Mouse (Mus musculus) intestine, embryonic 16.5 days (tissue): ENCODE data around the gene Rps21. TPM values are rescaled to one million over a fixed set of nuclear protein-coding genes. Genes with fewer than 3 reads are reported as not detected.
A peak's percentile ranks its signal among the peaks of the same experiment; 100 is the strongest.

Experiments
- ATAC-seq: fragments of 200-750 bp; cut with Nextera tagmentation; 2 replicates; pipeline ENCODE4 v1.8.0; 2017; ENCODE audit warnings: moderate TSS enrichment, moderate library complexity
- H3K27ac ChIP-seq: fragments of 300-500 bp; sonication (generic); 2 replicates; pipeline ENCODE4 v1.5.1; 2014; ENCODE audit warnings: mild to moderate bottlenecking, low read length
- H3K27me3 ChIP-seq: fragments of 300-500 bp; sonication (generic); replicated peaks from 2 replicates; pipeline ENCODE4 v1.6.1; 2014; ENCODE audit warnings: low read length, control low read depth, mixed read lengths; ENCODE audit not compliant: control insufficient read depth, insufficient read depth
- H3K36me3 ChIP-seq: fragments of 300-500 bp; sonication (generic); 2 replicates; pipeline ENCODE4 v1.6.1; 2014; ENCODE audit warnings: low read length, control low read depth; ENCODE audit not compliant: control insufficient read depth, insufficient read depth
- H3K4me1 ChIP-seq: fragments of 300-500 bp; sonication (generic); 2 replicates; pipeline ENCODE4 v1.6.1; 2014; ENCODE audit warnings: low read length, control low read depth, mixed read lengths; ENCODE audit not compliant: control insufficient read depth, insufficient read depth
- H3K4me2 ChIP-seq: fragments of 300-500 bp; sonication (generic); 2 replicates; pipeline ENCODE4 v1.6.1; 2014; ENCODE audit warnings: low read depth, low read length, control low read depth
- H3K4me3 ChIP-seq: fragments of 300-500 bp; sonication (generic); 2 replicates; pipeline ENCODE4 v1.5.1; 2014; ENCODE audit warnings: mild to moderate bottlenecking, low read length
- H3K9ac ChIP-seq: fragments of 300-500 bp; sonication (generic); 2 replicates; pipeline ENCODE4 v1.6.1; 2014; ENCODE audit warnings: low read depth, low read length
- H3K9me3 ChIP-seq: fragments of 300-500 bp; sonication (generic); 2 replicates; pipeline ENCODE4 v1.6.1; 2016; ENCODE audit warnings: low read length, control low read depth; ENCODE audit not compliant: control insufficient read depth
- WGBS: fragments of 180-500 bp; shearing (Covaris S2); extraction: QIAGEN DNeasy Blood & Tissue Kit; methylation state at CpG from one replicate; pipeline ENCODE4 v1.1.7; 2014; 5-methylcytosine and 5-hydroxymethylcytosine counted together
- polyA plus RNA-seq: library from polyadenylated mRNA; unstranded; fragments of >200 nt; fragmentation: Nextera tagmentation; extraction: Ambion mirVana; gene quantifications from 2 replicates; pipeline ENCODE4 v1.2.1, GENCODE M21; 2015

Gene Rps21
- polyA plus RNA-seq, 1 experiment from 2014 or later = 487 TPM

DNA sequence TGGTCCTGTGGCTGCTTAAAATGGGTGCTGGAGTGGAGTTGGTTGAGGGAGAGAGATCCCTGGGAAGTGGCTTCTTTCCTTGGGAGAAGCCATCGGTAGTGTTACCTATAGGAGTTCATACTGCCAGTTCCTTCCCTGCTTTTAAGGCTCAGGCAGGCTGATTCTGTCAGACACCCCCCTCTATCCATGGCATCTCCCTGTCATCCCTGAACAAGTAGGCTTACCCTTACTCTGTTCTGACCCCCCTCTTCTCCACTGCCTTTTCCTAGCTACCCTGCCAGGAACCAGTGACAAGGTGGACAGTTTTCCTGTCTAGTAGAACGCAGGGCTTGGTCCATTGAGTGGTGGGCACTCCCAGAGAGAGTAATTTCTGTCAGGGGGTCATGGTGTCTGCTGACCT is 17.3 kb downstream of the Rps21 start:
- WGBS = 90% methylated on average over 2 of the region's 2 CpGs
- no peak overlapping the region for H3K9ac ChIP-seq
- H3K4me3 ChIP-seq = no peak overlapping the region
- H3K4me2 ChIP-seq = no peak overlapping the region
- H3K9me3 ChIP-seq = no peaks in the 10 kb centered on the region
- no peaks in the 10 kb centered on the region for H3K36me3 ChIP-seq
- ATAC-seq = no peak
- H3K4me1 ChIP-seq = peaks cover 32% of the 10 kb centered on the region
- H3K27ac ChIP-seq = no peak overlapping the region
- H3K27me3 ChIP-seq = no peaks in the 10 kb centered on the region

DNA sequence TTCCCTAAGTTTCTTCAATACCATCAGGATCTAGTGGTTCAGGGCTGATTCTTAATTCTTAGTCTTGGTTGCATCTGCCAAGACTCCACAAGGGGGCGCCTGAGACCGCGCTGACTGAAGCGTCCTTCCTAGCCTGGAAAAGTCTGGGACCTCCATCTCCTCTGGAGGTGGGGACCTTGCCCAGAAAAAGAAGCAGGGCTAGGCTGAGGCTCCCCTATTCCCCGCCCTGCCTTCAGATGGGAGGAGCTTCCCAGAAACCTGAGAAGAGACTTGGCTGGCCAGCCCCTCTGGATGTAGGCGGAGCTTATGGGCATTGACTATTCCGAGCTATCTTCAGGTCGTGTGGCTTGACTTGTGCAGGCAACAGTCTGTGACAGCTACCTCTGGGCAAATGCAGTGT is 18.7 kb downstream of the Rps21 start:
- H3K36me3 ChIP-seq = no peaks in the 10 kb centered on the region
- 0 out of 2 replicates have a peak overlapping the region, but pooled peaks have one; percentile 7 for H3K9ac ChIP-seq
- peak overlapping the region; percentile 31; the same call in 1 of the 2 replicates for H3K4me2 ChIP-seq
- H3K9me3 ChIP-seq = no peaks in the 10 kb centered on the region
- peak; percentile 54 for ATAC-seq
- no peak overlapping the region for H3K4me3 ChIP-seq
- no peaks in the 10 kb centered on the region for H3K27me3 ChIP-seq
- peak overlapping the region; percentile 93 for H3K27ac ChIP-seq
- peaks cover 32% of the 10 kb centered on the region for H3K4me1 ChIP-seq
- 0% methylated on average over 8 of the region's 8 CpGs for WGBS

- H3K27me3 ChIP-seq = no peaks in the 10 kb centered on the region
- H3K9me3 ChIP-seq = no peaks in the 10 kb centered on the region
- H3K4me1 ChIP-seq = peaks cover 32% of the 10 kb centered on the region
- H3K4me3 ChIP-seq = no peak overlapping the region
- peak overlapping the region; percentile 93 for H3K27ac ChIP-seq
- peak overlapping the region; percentile 12; the same call in 1 of the 2 replicates for H3K9ac ChIP-seq
- peak overlapping the region; percentile 31 for H3K4me2 ChIP-seq
- peak; percentile 0; the same call in 1 of the 2 replicates for ATAC-seq
- no peaks in the 10 kb centered on the region for H3K36me3 ChIP-seq
- 40% methylated on average over 4 of the region's 4 CpGs for WGBS
Observed at GRCm38 (mm10) chr2:180276385-180276784, 19.2 kb downstream of the Rps21 start.

GRCm38 (mm10) chr2:180276851-180277259 is 19.7 kb downstream of the Rps21 start:
- H3K36me3 ChIP-seq = no peaks in the 10 kb centered on the region
- peak; percentile 61 for ATAC-seq
- peaks cover 28% of the 10 kb centered on the region for H3K4me1 ChIP-seq
- WGBS = 41% methylated on average over 8 of the region's 8 CpGs
- H3K27ac ChIP-seq = peak overlapping the region; percentile 93
- H3K27me3 ChIP-seq = no peaks in the 10 kb centered on the region
- peak overlapping the region; percentile 31 for H3K4me2 ChIP-seq
- H3K4me3 ChIP-seq = no peak overlapping the region
- peak overlapping the region; percentile 12 for H3K9ac ChIP-seq
- H3K9me3 ChIP-seq = no peaks in the 10 kb centered on the region

GRCm38 (mm10) chr2:180277773-180278320 is 20.7 kb downstream of the Rps21 start:
- ATAC-seq = no peak
- H3K9ac ChIP-seq = peak overlapping the region; percentile 20; the same call in 1 of the 2 replicates
- 46% methylated on average over 8 of the region's 8 CpGs for WGBS
- no peaks in the 10 kb centered on the region for H3K27me3 ChIP-seq
- peak overlapping the region; percentile 93 for H3K27ac ChIP-seq
- H3K9me3 ChIP-seq = no peaks in the 10 kb centered on the region
- no peak overlapping the region for H3K4me3 ChIP-seq
- peaks cover 20% of the 10 kb centered on the region for H3K4me1 ChIP-seq
- H3K36me3 ChIP-seq = no peaks in the 10 kb centered on the region
- H3K4me2 ChIP-seq = 0 out of 2 replicates have a peak overlapping the region, but pooled peaks have one; percentile 26

DNA sequence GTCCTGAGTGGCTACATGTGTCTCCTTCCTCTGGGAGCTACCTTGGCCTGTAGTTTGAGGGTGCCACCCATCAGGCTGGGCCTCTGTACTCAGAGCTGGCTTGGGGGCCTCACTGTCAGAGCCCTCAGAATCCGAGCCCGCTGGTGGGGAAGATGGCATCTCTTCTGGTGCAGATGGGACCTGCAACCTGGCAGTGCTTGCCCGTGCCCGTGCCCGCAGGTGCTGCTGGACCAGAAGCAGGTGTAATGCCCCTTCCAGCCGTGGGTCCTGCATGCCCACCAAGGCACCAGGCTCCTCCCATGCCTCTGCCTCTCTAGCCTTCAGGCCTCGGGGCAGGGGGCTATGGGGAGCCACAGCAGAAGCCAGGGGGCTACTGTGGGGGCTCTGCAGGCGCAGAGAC is 22.1 kb downstream of the Rps21 start:
- no peaks in the 10 kb centered on the region for H3K9me3 ChIP-seq
- H3K27me3 ChIP-seq = no peaks in the 10 kb centered on the region
- H3K4me2 ChIP-seq = no peak overlapping the region
- no peak overlapping the region for H3K4me3 ChIP-seq
- 0 out of 2 replicates have a peak overlapping the region, but pooled peaks have one; percentile 20 for H3K9ac ChIP-seq
- WGBS = 91% methylated on average over 8 of the region's 8 CpGs
- no peak for ATAC-seq
- H3K27ac ChIP-seq = no peak overlapping the region
- peaks cover 17% of the 10 kb centered on the region for H3K4me1 ChIP-seq
- no peaks in the 10 kb centered on the region for H3K36me3 ChIP-seq

GRCm38 (mm10) chr2:180288966-180289365 is 31.8 kb downstream of the Rps21 start:
- 39% methylated on average over 11 of the region's 11 CpGs for WGBS

GRCm38 (mm10) chr2:180289440-180290108 is 32.4 kb downstream of the Rps21 start, which contains the start of gene Rbbp8nl:
Gene Rbbp8nl, minus strand, starts transcription at chr2:180289879.
- Histone ChIP-seq H3K4me2 (peak within 1 kb of the TSS; percentile 48), H3K27ac (peak within 1 kb of the TSS; percentile 90), H3K9ac (peak within 1 kb of the TSS; percentile 60), H3K27me3 (no peaks in the 10 kb centered on the region), H3K9me3 (no peaks in the 10 kb centered on the region), H3K4me3 (peak within 1 kb of the TSS; percentile 37), H3K4me1 (peaks cover 11% of the 10 kb centered on the region), H3K36me3 (no peaks in the 10 kb centered on the region)
- WGBS = 30% methylated on average over 16 of the region's 16 CpGs
- ATAC-seq = peak; percentile 80

More at GRCm38 (mm10) chr2:180288966-180289365, 31.8 kb downstream of the Rps21 start:
- H3K4me1 ChIP-seq = peaks cover 11% of the 10 kb centered on the region
- no peaks in the 10 kb centered on the region for H3K27me3 ChIP-seq
- peak overlapping the region; percentile 48 for H3K4me2 ChIP-seq
- H3K27ac ChIP-seq = peak overlapping the region; percentile 90
- peak overlapping the region; percentile 37 for H3K4me3 ChIP-seq
- peak; percentile 15; the same call in 1 of the 2 replicates for ATAC-seq
- no peaks in the 10 kb centered on the region for H3K9me3 ChIP-seq
- H3K9ac ChIP-seq = peak overlapping the region; percentile 60
- H3K36me3 ChIP-seq = no peaks in the 10 kb centered on the region

DNA sequence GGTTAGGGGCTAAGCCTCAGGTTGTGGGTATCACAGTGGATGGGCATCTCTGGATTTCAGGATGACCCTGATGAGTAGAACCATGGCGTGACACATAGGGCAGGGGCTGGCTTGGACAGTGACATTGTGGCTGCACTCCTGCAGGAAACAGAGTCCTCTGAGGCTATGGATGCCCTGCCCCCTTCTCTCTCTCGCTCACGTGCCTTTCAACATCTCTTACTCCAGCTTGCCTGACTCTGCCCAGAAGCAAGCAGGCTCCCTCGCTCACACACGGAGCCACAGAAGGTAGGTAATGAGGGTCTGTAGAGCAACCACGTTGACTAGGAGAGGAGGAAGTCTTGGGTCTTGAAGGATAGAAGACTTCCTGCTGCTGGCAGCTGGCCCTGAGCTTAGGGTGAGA is 33.3 kb downstream of the Rps21 start:
- peak overlapping the region; percentile 51; the same call in 1 of the 2 replicates for H3K27ac ChIP-seq
- peaks cover 11% of the 10 kb centered on the region for H3K4me1 ChIP-seq
- H3K36me3 ChIP-seq = no peaks in the 10 kb centered on the region
- H3K27me3 ChIP-seq = no peaks in the 10 kb centered on the region
- 48% methylated on average over 6 of the region's 6 CpGs for WGBS
- no peak overlapping the region for H3K9ac ChIP-seq
- ATAC-seq = no peak
- H3K9me3 ChIP-seq = no peaks in the 10 kb centered on the region
- H3K4me3 ChIP-seq = no peak overlapping the region
- H3K4me2 ChIP-seq = no peak overlapping the region
